Mouse (Mus musculus) intestine, embryonic 16.5 days (tissue): ENCODE measurements at regions not wholly inside any gene's neighbourhood (a gene's known extent, or its start where the extent isn't known, plus 50 kb on each side); places are given as distances from the start of the nearest gene placed in this dataset.

ENCODE experiments used
- ATAC-seq: fragments of 200-750 bp; cut with Nextera tagmentation; 2 replicates; pipeline ENCODE4 v1.8.0; 2017; ENCODE audit warnings: moderate TSS enrichment, moderate library complexity
- H3K27ac ChIP-seq: fragments of 300-500 bp; sonication (generic); 2 replicates; pipeline ENCODE4 v1.5.1; 2014; ENCODE audit warnings: mild to moderate bottlenecking, low read length
- H3K27me3 ChIP-seq: fragments of 300-500 bp; sonication (generic); replicated peaks from 2 replicates; pipeline ENCODE4 v1.6.1; 2014; ENCODE audit warnings: low read length, control low read depth, mixed read lengths; ENCODE audit not compliant: control insufficient read depth, insufficient read depth
- H3K36me3 ChIP-seq: fragments of 300-500 bp; sonication (generic); 2 replicates; pipeline ENCODE4 v1.6.1; 2014; ENCODE audit warnings: low read length, control low read depth; ENCODE audit not compliant: control insufficient read depth, insufficient read depth
- H3K4me1 ChIP-seq: fragments of 300-500 bp; sonication (generic); 2 replicates; pipeline ENCODE4 v1.6.1; 2014; ENCODE audit warnings: low read length, control low read depth, mixed read lengths; ENCODE audit not compliant: control insufficient read depth, insufficient read depth
- H3K4me2 ChIP-seq: fragments of 300-500 bp; sonication (generic); 2 replicates; pipeline ENCODE4 v1.6.1; 2014; ENCODE audit warnings: low read depth, low read length, control low read depth
- H3K4me3 ChIP-seq: fragments of 300-500 bp; sonication (generic); 2 replicates; pipeline ENCODE4 v1.5.1; 2014; ENCODE audit warnings: mild to moderate bottlenecking, low read length
- H3K9ac ChIP-seq: fragments of 300-500 bp; sonication (generic); 2 replicates; pipeline ENCODE4 v1.6.1; 2014; ENCODE audit warnings: low read depth, low read length
- H3K9me3 ChIP-seq: fragments of 300-500 bp; sonication (generic); 2 replicates; pipeline ENCODE4 v1.6.1; 2016; ENCODE audit warnings: low read length, control low read depth; ENCODE audit not compliant: control insufficient read depth
- WGBS: fragments of 180-500 bp; shearing (Covaris S2); extraction: QIAGEN DNeasy Blood & Tissue Kit; methylation state at CpG from one replicate; pipeline ENCODE4 v1.1.7; 2014; 5-methylcytosine and 5-hydroxymethylcytosine counted together

- Histone ChIP-seq H3K4me2 (no peak overlapping the region), H3K27ac (no peak overlapping the region), H3K36me3 (no peaks in the 10 kb centered on the region), H3K4me1 (no peaks in the 10 kb centered on the region), H3K27me3 (no peaks in the 10 kb centered on the region), H3K9ac (no peak overlapping the region), H3K9me3 (no peaks in the 10 kb centered on the region), H3K4me3 (no peak overlapping the region)
- ATAC-seq = no peak
- 72% methylated on average over 7 of the region's 7 CpGs for WGBS
Observed at GRCm38 (mm10) chr1:119253371-119253851, 168.6 kb downstream of the Inhbb start.

GRCm38 (mm10) chr1:119252403-119252802 is 169.6 kb downstream of the Inhbb start:
- no peak for ATAC-seq
- H3K9ac ChIP-seq = no peak overlapping the region
- WGBS = 83% methylated on average over 6 of the region's 6 CpGs
- H3K27ac ChIP-seq = no peak overlapping the region
- H3K4me1 ChIP-seq = no peaks in the 10 kb centered on the region
- H3K9me3 ChIP-seq = no peaks in the 10 kb centered on the region
- no peak overlapping the region for H3K4me2 ChIP-seq
- H3K4me3 ChIP-seq = no peak overlapping the region
- no peaks in the 10 kb centered on the region for H3K27me3 ChIP-seq
- no peaks in the 10 kb centered on the region for H3K36me3 ChIP-seq

- no peak overlapping the region for H3K4me2 ChIP-seq
- no peak overlapping the region for H3K4me3 ChIP-seq
- H3K27ac ChIP-seq = no peak overlapping the region
- H3K27me3 ChIP-seq = no peaks in the 10 kb centered on the region
- no peaks in the 10 kb centered on the region for H3K36me3 ChIP-seq
- ATAC-seq = no peak
- no peaks in the 10 kb centered on the region for H3K9me3 ChIP-seq
- WGBS = 91% methylated on average over 5 of the region's 5 CpGs
- no peaks in the 10 kb centered on the region for H3K4me1 ChIP-seq
- H3K9ac ChIP-seq = no peak overlapping the region
Observed at GRCm38 (mm10) chr1:119251741-119252140, 170.3 kb downstream of the Inhbb start.

GRCm38 (mm10) chr1:119248776-119249495 is 173.1 kb downstream of the Inhbb start:
- 79% methylated on average over 5 of the region's 5 CpGs for WGBS
- H3K27ac ChIP-seq = no peak overlapping the region
- no peaks in the 10 kb centered on the region for H3K9me3 ChIP-seq
- no peak overlapping the region for H3K9ac ChIP-seq
- H3K36me3 ChIP-seq = no peaks in the 10 kb centered on the region
- no peak overlapping the region for H3K4me2 ChIP-seq
- H3K27me3 ChIP-seq = no peaks in the 10 kb centered on the region
- ATAC-seq = no peak
- H3K4me3 ChIP-seq = no peak overlapping the region
- H3K4me1 ChIP-seq = no peaks in the 10 kb centered on the region

DNA sequence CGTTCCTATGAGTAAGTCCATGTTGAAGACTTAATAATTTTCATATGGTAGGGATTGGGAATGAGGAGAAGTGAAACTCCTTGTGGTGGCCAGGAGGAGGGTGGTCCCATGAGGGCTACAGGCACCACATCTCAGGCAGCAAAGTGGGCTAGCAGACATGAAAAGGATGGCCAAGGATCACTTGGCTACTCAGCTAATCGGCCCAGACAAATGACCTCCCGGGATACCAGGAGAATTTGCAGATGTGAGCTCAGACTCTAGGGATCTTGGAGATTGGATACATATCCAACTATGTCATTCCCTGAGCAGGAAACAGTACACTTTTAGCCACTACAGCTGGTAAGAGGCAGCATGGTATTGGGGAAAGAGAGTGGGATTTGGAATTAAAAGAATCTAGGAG is 174.9 kb downstream of the Inhbb start:
- no peak overlapping the region for H3K4me2 ChIP-seq
- WGBS = 71% methylated on average over 3 of the region's 3 CpGs
- ATAC-seq = no peak
- H3K4me3 ChIP-seq = no peak overlapping the region
- no peaks in the 10 kb centered on the region for H3K27me3 ChIP-seq
- H3K9me3 ChIP-seq = no peaks in the 10 kb centered on the region
- no peak overlapping the region for H3K9ac ChIP-seq
- H3K36me3 ChIP-seq = no peaks in the 10 kb centered on the region
- H3K4me1 ChIP-seq = no peaks in the 10 kb centered on the region
- no peak overlapping the region for H3K27ac ChIP-seq

DNA sequence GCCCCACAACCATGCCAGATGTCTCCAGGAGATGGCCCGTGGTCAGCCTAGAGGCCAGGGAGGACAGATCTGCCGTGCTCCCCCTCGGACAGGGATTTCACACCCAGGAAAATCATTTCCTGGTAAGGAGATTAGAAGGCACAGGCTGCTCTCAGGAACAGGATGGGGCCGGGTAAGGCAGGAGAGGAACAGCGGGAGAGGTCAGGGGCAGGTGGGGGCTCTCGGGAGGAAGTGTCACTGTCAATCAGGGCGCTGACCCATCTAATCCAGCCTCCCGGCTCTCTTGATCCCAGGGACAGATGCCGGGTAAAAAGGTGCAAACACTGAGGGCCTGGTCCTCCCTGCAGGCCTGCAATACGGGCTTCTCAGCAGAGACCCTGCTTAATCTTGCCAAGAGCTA is 183.6 kb downstream of the Inhbb start:
- no peak overlapping the region for H3K27ac ChIP-seq
- WGBS = 52% methylated on average over 10 of the region's 10 CpGs
- H3K4me2 ChIP-seq = no peak overlapping the region
- no peak for ATAC-seq
- no peaks in the 10 kb centered on the region for H3K4me1 ChIP-seq
- H3K27me3 ChIP-seq = no peaks in the 10 kb centered on the region
- no peaks in the 10 kb centered on the region for H3K9me3 ChIP-seq
- no peak overlapping the region for H3K9ac ChIP-seq
- no peak overlapping the region for H3K4me3 ChIP-seq
- no peaks in the 10 kb centered on the region for H3K36me3 ChIP-seq

DNA sequence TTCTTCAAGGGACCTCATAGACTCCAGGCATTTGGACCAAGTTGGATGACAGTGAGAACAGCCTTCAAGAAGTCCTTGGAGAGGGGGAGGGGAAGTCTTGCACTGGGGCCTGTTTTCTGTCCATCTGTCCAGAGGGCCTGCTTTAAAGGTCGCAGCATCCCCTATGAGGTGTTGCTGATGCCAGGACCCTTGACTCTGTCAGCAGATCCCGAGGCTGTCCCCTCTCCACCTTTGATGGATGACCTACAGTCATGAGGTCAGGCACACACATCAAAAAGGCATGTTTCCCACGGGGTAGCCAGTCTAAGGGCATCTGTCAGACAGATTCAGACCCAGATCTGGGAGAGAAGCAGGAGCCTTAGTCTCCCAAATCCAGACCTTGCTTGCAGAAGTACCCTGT is 183.4 kb upstream of the Gli2 start:
- Histone ChIP-seq H3K27ac (no peak overlapping the region), H3K27me3 (no peaks in the 10 kb centered on the region), H3K9ac (no peak overlapping the region), H3K4me2 (no peak overlapping the region), H3K4me1 (no peaks in the 10 kb centered on the region), H3K36me3 (no peaks in the 10 kb centered on the region), H3K4me3 (no peak overlapping the region), H3K9me3 (no peaks in the 10 kb centered on the region)
- no peak for ATAC-seq
- WGBS = 38% methylated on average over 3 of the region's 3 CpGs

DNA sequence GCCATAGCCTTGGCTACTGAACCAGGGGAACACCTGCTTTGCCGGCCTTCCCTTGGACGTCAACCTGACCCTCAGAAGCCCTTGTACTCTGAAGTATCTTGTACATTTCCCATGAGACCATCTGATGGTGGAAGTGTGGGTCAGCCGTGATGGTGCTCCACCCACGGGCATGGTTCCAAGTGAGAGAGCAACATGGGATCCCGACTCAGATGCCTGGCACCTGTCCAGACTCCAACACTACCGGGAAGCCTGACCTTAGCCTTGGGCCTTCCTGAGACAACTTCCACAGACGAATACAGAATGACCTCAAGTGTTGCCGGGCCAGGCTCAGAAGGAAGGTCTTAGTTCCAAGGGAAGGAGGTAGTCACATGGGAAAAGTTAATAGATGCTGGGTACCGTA is 181.0 kb upstream of the Gli2 start:
- WGBS = 76% methylated on average over 9 of the region's 9 CpGs

DNA sequence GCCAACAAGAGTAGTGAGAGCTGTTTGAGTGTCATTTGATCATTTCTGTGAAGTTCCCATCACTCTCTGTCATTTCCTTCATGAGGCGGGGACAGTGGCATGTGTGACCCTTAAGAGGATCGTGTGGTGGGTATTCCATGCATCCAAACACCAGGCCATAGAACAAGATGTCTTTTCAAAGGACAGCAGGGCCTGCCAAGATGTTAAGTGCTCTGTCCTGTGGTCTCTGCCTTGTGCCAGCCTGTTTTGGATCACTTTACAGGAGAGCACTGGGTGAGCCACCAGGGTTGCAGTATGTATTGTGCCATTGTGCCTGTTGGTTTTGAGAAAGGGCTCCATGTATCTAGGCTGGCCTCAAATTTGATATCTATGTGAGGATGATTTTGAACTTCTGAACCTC is 173.6 kb upstream of the Gli2 start:
- Histone ChIP-seq H3K9me3 (no peaks in the 10 kb centered on the region), H3K9ac (no peak overlapping the region), H3K27ac (no peak overlapping the region), H3K36me3 (no peaks in the 10 kb centered on the region), H3K4me1 (no peaks in the 10 kb centered on the region), H3K27me3 (no peaks in the 10 kb centered on the region), H3K4me3 (no peak overlapping the region), H3K4me2 (no peak overlapping the region)
- 80% methylated on average over 2 of the region's 2 CpGs for WGBS
- no peak for ATAC-seq

More for the DNA sequence above, 181.0 kb upstream of the Gli2 start:
- Histone ChIP-seq H3K4me2 (no peak overlapping the region), H3K4me1 (no peaks in the 10 kb centered on the region), H3K9me3 (no peaks in the 10 kb centered on the region), H3K9ac (no peak overlapping the region), H3K27ac (no peak overlapping the region), H3K36me3 (no peaks in the 10 kb centered on the region), H3K27me3 (no peaks in the 10 kb centered on the region), H3K4me3 (no peak overlapping the region)
- ATAC-seq = no peak

GRCm38 (mm10) chr1:119223876-119224275 is 170.5 kb upstream of the Gli2 start:
- Histone ChIP-seq H3K4me2 (no peak overlapping the region), H3K27ac (no peak overlapping the region), H3K4me1 (no peaks in the 10 kb centered on the region), H3K4me3 (no peak overlapping the region), H3K9me3 (no peaks in the 10 kb centered on the region), H3K27me3 (no peaks in the 10 kb centered on the region), H3K36me3 (no peaks in the 10 kb centered on the region), H3K9ac (no peak overlapping the region)
- no peak for ATAC-seq
- 91% methylated on average over 8 of the region's 8 CpGs for WGBS
